Mouse (Mus musculus) C2C12 (cell line): ENCODE results near the gene Bpifb3.

Experiments
- CTCF ChIP-seq: IDR thresholded peaks from one replicate; pipeline ENCODE4 v1.5.1; 2011; ENCODE audit not compliant: control insufficient read depth, insufficient read depth, insufficient read length
- MAX ChIP-seq: IDR thresholded peaks from one replicate; pipeline ENCODE4 v1.6.1; 2011; ENCODE audit warnings: mild to moderate bottlenecking, control low read depth
- MYOD1 ChIP-seq: IDR thresholded peaks from one replicate; pipeline ENCODE4 v1.6.1; 2011; ENCODE audit warnings: low read depth; ENCODE audit not compliant: control insufficient read depth, insufficient read length
- MYOG ChIP-seq: IDR thresholded peaks from one replicate; pipeline ENCODE4 v1.6.1; 2011; ENCODE audit not compliant: control insufficient read depth, insufficient read length; ENCODE audit errors: extremely low read depth

- TF ChIP-seq CTCF (no peak), MYOD1 (no peak), MYOG (no peak), MAX (no peak)
Measured at GRCm38 (mm10) chr2:153870984-153871383, 47.0 kb upstream of the Bpifb3 start, which contains the start of gene Sun5.
